ENCODE assay signal across 25 mouse cellular contexts in the genomic region with DNA sequence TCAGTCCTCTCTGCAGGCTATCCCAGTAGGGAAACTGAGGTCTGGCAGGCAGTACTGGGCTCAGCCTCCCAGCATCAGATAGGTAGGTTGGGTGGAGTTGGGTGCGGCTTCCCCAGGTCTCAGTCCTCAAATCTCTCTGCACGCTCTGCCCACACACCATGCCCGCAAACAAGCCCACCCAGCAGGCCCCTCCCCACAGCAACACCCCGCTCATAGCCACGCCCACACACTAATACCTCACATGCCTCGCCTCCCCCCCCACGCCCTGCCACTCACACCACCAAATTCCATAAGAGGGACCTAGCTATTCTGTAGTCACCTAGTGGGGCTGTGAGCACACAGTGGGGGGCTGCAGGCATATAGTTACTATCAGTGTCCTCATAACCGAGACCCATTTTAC.
"Had no signal": no experiment of that assay in that cellular context is flagged by ENCODE, and none has a peak within 500 bp of the region (broad histone marks: within the 10 kb centered on the region; RNA-seq: fewer than 3 reads in every experiment).

No protein-coding gene starts in this region.

- H3K4me3 ChIP-seq: gastrocnemius, adult 2 months; heart, embryonic 10.5 days; heart, embryonic 12.5 days; hindbrain, embryonic 10.5 days; hindbrain, embryonic 12.5 days; kidney, embryonic 15.5 days; left cerebral cortex, adult 2 months; limb, embryonic 12.5 days; liver, embryonic 12.5 days had no signal

- ATAC-seq: hindbrain, embryonic 16.5 days; intestine, embryonic 16.5 days; liver, embryonic 12.5 days had no signal

- H3K9ac ChIP-seq: heart, embryonic 12.5 days; hindbrain, embryonic 12.5 days; hindbrain, embryonic 14.5 days; kidney, embryonic 15.5 days; limb, embryonic 12.5 days; liver, embryonic 12.5 days; liver, embryonic 14.5 days had no signal

- DNase-seq: gastrocnemius, adult 2 months; gastrocnemius, postnatal 10 days; gastrocnemius, postnatal 25 days; heart, adult 18-20 months; heart, postnatal 10 days; heart, postnatal 4 days; kidney, adult 11 months; kidney, adult 2 months; kidney, adult 9 months; kidney, postnatal 14 days; kidney, postnatal 36 days; layer of hippocampus, adult 9-11 months had no signal

- H3K9me3 ChIP-seq: heart, embryonic 10.5 days; heart, embryonic 12.5 days; hindbrain, embryonic 10.5 days; hindbrain, embryonic 12.5 days; kidney, embryonic 15.5 days; limb, embryonic 12.5 days; liver, embryonic 12.5 days had no signal

- H3K4me2 ChIP-seq: heart, embryonic 12.5 days; hindbrain, embryonic 12.5 days; hindbrain, embryonic 14.5 days; kidney, embryonic 15.5 days; limb, embryonic 12.5 days; liver, embryonic 12.5 days had no signal

- H3K27me3 ChIP-seq: heart, embryonic 12.5 days; hindbrain, embryonic 12.5 days had no signal

- H3K27ac ChIP-seq: heart, embryonic 10.5 days; hindbrain, embryonic 10.5 days; hindbrain, embryonic 12.5 days; hindbrain, embryonic 14.5 days; kidney, embryonic 15.5 days; kidney, postnatal 0 days; left cerebral cortex, adult 2 months; limb, embryonic 12.5 days; liver, embryonic 12.5 days; liver, embryonic 14.5 days had no signal

- H3K36me3 ChIP-seq: kidney, embryonic 15.5 days; liver, embryonic 12.5 days had no signal
